Mouse (Mus musculus) liver, postnatal 0 days (tissue): ENCODE results near the gene Slc28a1.

Source experiments
- CTCF ChIP-seq: sonication (generic); IDR thresholded peaks from 2 replicates; pipeline ENCODE4 v1.5.1; 2016; ENCODE audit warnings: antibody characterized with exemption, low read depth
- EP300 ChIP-seq: IDR thresholded peaks from 2 replicates; pipeline ENCODE4 v1.6.1; 2016; ENCODE audit warnings: antibody characterized with exemption, low read depth, mild to moderate bottlenecking

DNA sequence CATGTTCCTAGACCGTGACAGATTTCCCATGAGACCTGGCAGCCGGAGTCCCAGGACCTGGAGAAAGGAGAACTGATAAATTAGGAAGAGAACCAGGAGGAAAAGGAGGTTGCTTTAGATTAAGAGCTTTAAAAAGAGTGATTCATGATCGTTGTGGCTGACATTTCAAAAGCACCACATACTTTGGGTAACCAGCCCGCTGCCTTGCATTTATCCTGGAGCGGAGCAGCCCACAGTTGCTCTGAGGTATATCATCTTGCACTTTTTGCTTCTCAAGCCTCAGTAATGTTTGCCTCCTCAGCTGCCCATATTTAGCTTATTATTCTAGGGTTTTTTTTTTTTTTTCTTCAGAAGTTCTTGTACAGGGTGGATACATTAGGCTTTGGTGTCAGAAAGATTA, 87.8 kb downstream of the Slc28a1 start:
- TF ChIP-seq CTCF: no peak
- TF ChIP-seq EP300: no peak
